Mouse (Mus musculus): Measurements from ENCODE around the gene Klf16. TPM values are rescaled to one million over a fixed set of nuclear protein-coding genes. Genes with fewer than 3 reads are reported as not detected.

Klf16 gene
- polyA plus RNA-seq, 1 experiment from 2014 or later: 6.1 TPM

- WGBS: under 1% methylated on average over 29 of the region's 29 CpGs
Measured at GRCm38 (mm10) chr10:80578131-80578750, 1.1 kb upstream of the Klf16 start.

GRCm38 (mm10) chr10:80576351-80577194 lies 548 bp downstream of the Klf16 start:
- peak; percentile 50 for DNase-seq (ENCODE audit: low spot score)
- peaks cover 78% of the 10 kb centered on the region for H3K4me1 ChIP-seq

More at GRCm38 (mm10) chr10:80578131-80578750, 1.1 kb upstream of the Klf16 start:
- peaks cover 8% of the 10 kb centered on the region for H3K36me3 ChIP-seq
- H3K27me3 ChIP-seq (ENCODE audit: low read depth, poor library complexity, severe bottlenecking): peaks cover 5% of the 10 kb centered on the region; the same call in 1 of the 2 replicates
- H3K4me3 ChIP-seq: peak overlapping the region; percentile 82
- H3K4me1 ChIP-seq: peaks cover 63% of the 10 kb centered on the region
- no peaks in the 10 kb centered on the region for H3K9me3 ChIP-seq (replicated peaks)
- DNase-seq (ENCODE audit: low spot score): peak; percentile 88
- H3K27ac ChIP-seq (replicated peaks): peak overlapping the region; percentile 87

GRCm38 (mm10) chr10:80575925-80576324 lies 1.2 kb downstream of the Klf16 start:
- no peak for DNase-seq (ENCODE audit: low spot score)
- Histone ChIP-seq H3K4me1 (peaks cover 85% of the 10 kb centered on the region), H3K36me3 (no peaks in the 10 kb centered on the region), H3K9me3 (replicated peaks) (no peaks in the 10 kb centered on the region), H3K27ac (replicated peaks) (peak overlapping the region; percentile 87; the same call in 1 of the 2 replicates), H3K27me3 (ENCODE audit: low read depth, poor library complexity, severe bottlenecking) (peaks cover 5% of the 10 kb centered on the region; the same call in 1 of the 2 replicates), H3K4me3 (peak overlapping the region; percentile 82)
- 17% methylated on average over 17 of the region's 17 CpGs for WGBS

More at GRCm38 (mm10) chr10:80576351-80577194, 548 bp downstream of the Klf16 start:
- WGBS: under 1% methylated on average over 96 of the region's 96 CpGs
- Histone ChIP-seq H3K27me3 (ENCODE audit: low read depth, poor library complexity, severe bottlenecking) (peaks cover 5% of the 10 kb centered on the region; the same call in 1 of the 2 replicates), H3K27ac (replicated peaks) (peak overlapping the region; percentile 87), H3K4me3 (peak overlapping the region; percentile 82), H3K9me3 (replicated peaks) (no peaks in the 10 kb centered on the region), H3K36me3 (no peaks in the 10 kb centered on the region)

- peaks cover 95% of the 10 kb centered on the region for H3K4me1 ChIP-seq
Measured at GRCm38 (mm10) chr10:80574896-80575295, 2.2 kb downstream of the Klf16 start.

GRCm38 (mm10) chr10:80573944-80574343 lies 3.2 kb downstream of the Klf16 start:
- Histone ChIP-seq H3K36me3 (peaks cover under 1% of the 10 kb centered on the region), H3K4me1 (peaks cover 97% of the 10 kb centered on the region), H3K27me3 (ENCODE audit: low read depth, poor library complexity, severe bottlenecking) (peaks cover 5% of the 10 kb centered on the region; the same call in 1 of the 2 replicates), H3K4me3 (peak overlapping the region; percentile 26; the same call in 1 of the 2 replicates), H3K27ac (replicated peaks) (peak overlapping the region; percentile 10; the same call in 1 of the 2 replicates), H3K9me3 (replicated peaks) (no peaks in the 10 kb centered on the region)
- no peak for DNase-seq (ENCODE audit: low spot score)
- WGBS: 59% methylated on average over 9 of the region's 9 CpGs

More at GRCm38 (mm10) chr10:80574896-80575295, 2.2 kb downstream of the Klf16 start:
- no peak overlapping the region for H3K27ac ChIP-seq (replicated peaks)
- H3K36me3 ChIP-seq: no peaks in the 10 kb centered on the region
- H3K4me3 ChIP-seq: 0 out of 2 replicates have a peak overlapping the region, but pooled peaks have one; percentile 82
- no peak for DNase-seq (ENCODE audit: low spot score)
- peaks cover 5% of the 10 kb centered on the region; the same call in 1 of the 2 replicates for H3K27me3 ChIP-seq (ENCODE audit: low read depth, poor library complexity, severe bottlenecking)
- 82% methylated on average over 3 of the region's 3 CpGs for WGBS
- no peaks in the 10 kb centered on the region for H3K9me3 ChIP-seq (replicated peaks)

- 88% methylated on average over 2 of the region's 2 CpGs for WGBS
- DNase-seq (ENCODE audit: low spot score): no peak
- H3K4me3 ChIP-seq: no peak overlapping the region
- H3K27me3 ChIP-seq (ENCODE audit: low read depth, poor library complexity, severe bottlenecking): peaks cover 5% of the 10 kb centered on the region; the same call in 1 of the 2 replicates
- H3K9me3 ChIP-seq (replicated peaks): no peaks in the 10 kb centered on the region
- H3K36me3 ChIP-seq: peaks cover 12% of the 10 kb centered on the region
- no peak overlapping the region for H3K27ac ChIP-seq (replicated peaks)
- H3K4me1 ChIP-seq: peaks cover 90% of the 10 kb centered on the region
Measured at GRCm38 (mm10) chr10:80572477-80572876, 4.6 kb downstream of the Klf16 start.

- Histone ChIP-seq H3K4me1 (peaks cover 90% of the 10 kb centered on the region), H3K9me3 (replicated peaks) (no peaks in the 10 kb centered on the region), H3K27me3 (ENCODE audit: low read depth, poor library complexity, severe bottlenecking) (peaks cover 5% of the 10 kb centered on the region; the same call in 1 of the 2 replicates), H3K4me3 (peak overlapping the region; percentile 43), H3K36me3 (peaks cover 12% of the 10 kb centered on the region), H3K27ac (replicated peaks) (peak overlapping the region; percentile 85)
- peak; percentile 51 for DNase-seq (ENCODE audit: low spot score)
- WGBS: 20% methylated on average over 30 of the region's 30 CpGs
Measured at GRCm38 (mm10) chr10:80570871-80571836, 6.0 kb downstream of the Klf16 start.

- peak overlapping the region; percentile 85 for H3K27ac ChIP-seq (replicated peaks)
Measured at GRCm38 (mm10) chr10:80570419-80570818, 6.7 kb downstream of the Klf16 start.

GRCm38 (mm10) chr10:80569664-80570066 lies 7.5 kb downstream of the Klf16 start:
- Histone ChIP-seq H3K27ac (replicated peaks) (peak overlapping the region; percentile 85), H3K4me1 (peaks cover 78% of the 10 kb centered on the region)
- 32% methylated on average over 10 of the region's 10 CpGs for WGBS

More at GRCm38 (mm10) chr10:80570419-80570818, 6.7 kb downstream of the Klf16 start:
- H3K36me3 ChIP-seq: peaks cover 15% of the 10 kb centered on the region
- H3K27me3 ChIP-seq (ENCODE audit: low read depth, poor library complexity, severe bottlenecking): peaks cover 5% of the 10 kb centered on the region; the same call in 1 of the 2 replicates
- 92% methylated on average over 10 of the region's 10 CpGs for WGBS
- peak overlapping the region; percentile 43; the same call in 1 of the 2 replicates for H3K4me3 ChIP-seq
- H3K4me1 ChIP-seq: peaks cover 86% of the 10 kb centered on the region
- DNase-seq (ENCODE audit: low spot score): no peak
- H3K9me3 ChIP-seq (replicated peaks): no peaks in the 10 kb centered on the region

GRCm38 (mm10) chr10:80568876-80569275 lies 8.2 kb downstream of the Klf16 start:
- H3K27ac ChIP-seq (replicated peaks): no peak overlapping the region
- WGBS: 94% methylated on average over 29 of the region's 29 CpGs

More at GRCm38 (mm10) chr10:80569664-80570066, 7.5 kb downstream of the Klf16 start:
- Histone ChIP-seq H3K9me3 (replicated peaks) (no peaks in the 10 kb centered on the region), H3K4me3 (peak overlapping the region; percentile 43), H3K36me3 (peaks cover 16% of the 10 kb centered on the region), H3K27me3 (ENCODE audit: low read depth, poor library complexity, severe bottlenecking) (0 out of 2 replicates have a peak, but pooled peaks cover under 1% of the 10 kb centered on the region)
- peak; percentile 44 for DNase-seq (ENCODE audit: low spot score)

GRCm38 (mm10) chr10:80566375-80567092 lies 10.6 kb downstream of the Klf16 start:
- H3K36me3 ChIP-seq: peaks cover 16% of the 10 kb centered on the region
- 22% methylated on average over 17 of the region's 17 CpGs for WGBS
- H3K4me3 ChIP-seq: peak overlapping the region; percentile 34; the same call in 1 of the 2 replicates
- H3K4me1 ChIP-seq: peaks cover 57% of the 10 kb centered on the region
- H3K27me3 ChIP-seq (ENCODE audit: low read depth, poor library complexity, severe bottlenecking): no peaks in the 10 kb centered on the region
- H3K27ac ChIP-seq (replicated peaks): peak overlapping the region; percentile 66
- DNase-seq (ENCODE audit: low spot score): peak; percentile 88
- H3K9me3 ChIP-seq (replicated peaks): no peaks in the 10 kb centered on the region

More at GRCm38 (mm10) chr10:80568876-80569275, 8.2 kb downstream of the Klf16 start:
- Histone ChIP-seq H3K4me1 (peaks cover 70% of the 10 kb centered on the region), H3K27me3 (ENCODE audit: low read depth, poor library complexity, severe bottlenecking) (no peaks in the 10 kb centered on the region), H3K36me3 (peaks cover 16% of the 10 kb centered on the region), H3K9me3 (replicated peaks) (no peaks in the 10 kb centered on the region), H3K4me3 (no peak overlapping the region)
- no peak for DNase-seq (ENCODE audit: low spot score)

Data from midbrain, embryonic 10.5 days (tissue).